Mouse (Mus musculus): ENCODE results near the gene Mfsd4b5.
"Not testable (repeated sequence)": the region's sequence is repeated elsewhere in the genome, so short reads cannot be mapped to it uniquely, and the experiment has no call there.

Gene Mfsd4b5

GRCm38 (mm10) chr10:39986466-39986865, at the start of gene Mfsd4b5:
Mfsd4b5 (minus strand) TSS chr10:39986646.
- no peak for DNase-seq (ENCODE audit: low spot score in 2 of 2)

- no peak for DNase-seq (ENCODE audit: low spot score in 2 of 2)
Measured at GRCm38 (mm10) chr10:40034956-40035355, 48.5 kb upstream of the Mfsd4b5 start.

- no peak for DNase-seq (ENCODE audit: low spot score in 2 of 2)
Measured at GRCm38 (mm10) chr10:40032897-40033296, 46.5 kb upstream of the Mfsd4b5 start.

- DNase-seq (ENCODE audit: low spot score in 2 of 2): no peak
Measured at GRCm38 (mm10) chr10:40030716-40031115, 44.3 kb upstream of the Mfsd4b5 start.

GRCm38 (mm10) chr10:40029610-40030009, 43.2 kb upstream of the Mfsd4b5 start:
- no peak for DNase-seq (ENCODE audit: low spot score in 2 of 2)

- no peak for DNase-seq (ENCODE audit: low spot score in 2 of 2)
Measured at GRCm38 (mm10) chr10:40028091-40028490, 41.6 kb upstream of the Mfsd4b5 start.

GRCm38 (mm10) chr10:40026546-40026945, 40.1 kb upstream of the Mfsd4b5 start:
- DNase-seq (ENCODE audit: low spot score in 2 of 2): no peak

- DNase-seq (ENCODE audit: low spot score in 2 of 2): no peak
Measured at GRCm38 (mm10) chr10:40025560-40025959, 39.1 kb upstream of the Mfsd4b5 start.

- peak in 1 of 2 experiments; percentile 23 for DNase-seq (ENCODE audit: low spot score in 2 of 2)
Measured at GRCm38 (mm10) chr10:40024554-40025428, 38.3 kb upstream of the Mfsd4b5 start, which contains the start of gene Mfsd4b1. Mfsd4b1 (minus strand) TSS chr10:40025268.

GRCm38 (mm10) chr10:40020401-40020800, 34.0 kb upstream of the Mfsd4b5 start:
- no peak for DNase-seq (ENCODE audit: low spot score in 2 of 2)

GRCm38 (mm10) chr10:40019492-40019891, 33.0 kb upstream of the Mfsd4b5 start:
- no peak for DNase-seq (ENCODE audit: low spot score in 2 of 2)

GRCm38 (mm10) chr10:40018261-40018860, 31.9 kb upstream of the Mfsd4b5 start:
- DNase-seq (ENCODE audit: low spot score in 2 of 2): no peak

- DNase-seq (ENCODE audit: low spot score in 2 of 2): no peak
Measured at GRCm38 (mm10) chr10:40009591-40009990, 23.1 kb upstream of the Mfsd4b5 start.

- not testable (repeated sequence) for DNase-seq (ENCODE audit: low spot score in 2 of 2)
Measured at GRCm38 (mm10) chr10:40008847-40009246, 22.4 kb upstream of the Mfsd4b5 start.

- no peak for DNase-seq (ENCODE audit: low spot score in 2 of 2)
Measured at GRCm38 (mm10) chr10:40007953-40008352, 21.5 kb upstream of the Mfsd4b5 start.

GRCm38 (mm10) chr10:40006963-40007362, 20.5 kb upstream of the Mfsd4b5 start:
- no peak for DNase-seq (ENCODE audit: low spot score in 2 of 2)

- DNase-seq (ENCODE audit: low spot score in 2 of 2): no peak
Measured at GRCm38 (mm10) chr10:40000746-40001145, 14.3 kb upstream of the Mfsd4b5 start.

GRCm38 (mm10) chr10:39991155-39991554, 4.7 kb upstream of the Mfsd4b5 start:
- DNase-seq (ENCODE audit: low spot score in 2 of 2): no peak

GRCm38 (mm10) chr10:39982604-39983003, 3.8 kb downstream of the Mfsd4b5 start:
- no peak for DNase-seq (ENCODE audit: low spot score in 2 of 2)

- DNase-seq (ENCODE audit: low spot score in 2 of 2): no peak
Measured at GRCm38 (mm10) chr10:39978231-39978630, 8.2 kb downstream of the Mfsd4b5 start.

GRCm38 (mm10) chr10:39977346-39977745, 9.1 kb downstream of the Mfsd4b5 start:
- DNase-seq (ENCODE audit: low spot score in 2 of 2): no peak

GRCm38 (mm10) chr10:39975771-39976170, 10.7 kb downstream of the Mfsd4b5 start:
- no peak for DNase-seq (ENCODE audit: low spot score in 2 of 2)

- DNase-seq (ENCODE audit: low spot score in 2 of 2): no peak
Measured at GRCm38 (mm10) chr10:39974982-39975381, 11.5 kb downstream of the Mfsd4b5 start.
